In the genomic region with DNA sequence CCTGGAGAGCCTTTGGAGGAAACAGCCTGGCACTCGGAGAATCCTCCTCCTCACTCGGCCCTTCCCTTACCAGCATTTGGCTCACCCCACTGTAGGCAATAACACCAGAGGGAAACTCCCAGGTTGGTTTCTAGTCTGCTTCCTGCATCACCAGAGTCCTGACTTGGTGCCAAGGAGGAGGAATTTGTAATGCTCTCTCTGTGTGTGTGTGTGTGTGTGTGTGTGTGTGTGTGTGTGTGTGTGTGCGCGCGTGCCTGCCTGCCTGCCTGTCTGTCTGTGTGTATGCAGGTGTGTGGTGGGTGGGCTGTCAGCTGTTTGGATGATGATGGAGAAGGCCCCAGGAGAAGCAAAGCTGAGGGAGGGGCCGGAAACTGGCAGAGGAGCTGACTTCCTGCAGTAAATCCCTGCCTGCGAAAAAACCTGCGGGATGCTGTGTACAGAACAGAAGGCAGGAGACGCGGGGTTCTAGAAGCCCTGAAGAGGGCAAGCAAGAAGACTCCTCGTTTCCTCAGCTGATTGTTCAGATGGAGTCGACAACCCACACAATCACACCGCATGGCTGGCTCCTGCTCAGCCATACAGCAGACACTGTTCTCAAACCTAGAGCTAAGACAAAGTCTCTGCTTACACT, we compare ENCODE assay signal across 9 mouse cellular contexts.
DNase-seq lines count a peak whose midpoint lies in the region; ATAC-seq lines count a peak whose summit lies in the region.
"Had no signal": no experiment of that assay in that cellular context is flagged by ENCODE, and none has a peak within 500 bp of the region (broad histone marks: within the 10 kb centered on the region; RNA-seq: fewer than 3 reads in every experiment).

No protein-coding gene starts in this region.

- 0 out of 2 replicates have a peak overlapping the region, but pooled peaks have one; percentile 8 for H3K9ac ChIP-seq in hindbrain, embryonic 16.5 days (ENCODE audit: low read depth, low read length)
- no peak overlapping the region for H3K9ac ChIP-seq in hindbrain, embryonic 11.5 days (ENCODE audit: low read depth, low read length)

- no peaks in the 10 kb centered on the region for H3K4me1 ChIP-seq in hindbrain, embryonic 16.5 days (ENCODE audit: control insufficient read depth, insufficient read depth, low read depth, low read length)
- H3K4me1 ChIP-seq in hindbrain, embryonic 11.5 days (replicated peaks; ENCODE audit: control insufficient read depth, insufficient read depth, low read length): no peaks in the 10 kb centered on the region
- peaks cover 11% of the 10 kb centered on the region; the same call in 1 of the 2 replicates for H3K4me1 ChIP-seq in heart, embryonic 10.5 days

- H3K27ac ChIP-seq in hindbrain, embryonic 16.5 days (ENCODE audit: low read depth, low read length): peak overlapping the region; percentile 16; the same call in 1 of the 2 replicates
- H3K27ac ChIP-seq in hindbrain, embryonic 11.5 days (ENCODE audit: low read depth, low read length): no peak overlapping the region
- H3K27ac ChIP-seq in heart, embryonic 10.5 days: no peak overlapping the region

- ATAC-seq in hindbrain, embryonic 16.5 days: peak; percentile 49; the same call in 1 of the 2 replicates
- no peak for ATAC-seq in hindbrain, embryonic 11.5 days (ENCODE audit: low FRiP score)

- DNase-seq in hindbrain, embryonic 11.5 days (ENCODE audit: low spot score): no peak
- DNase-seq in brain, adult 2 months (ENCODE audit: low read depth, low spot score): peak; percentile 96
- peak; percentile 29 to 41 for DNase-seq in frontal cortex, postnatal 10 days (ENCODE audit: low spot score in 2 of 2)
- peak; percentile 66 to 78 for DNase-seq in left cerebral cortex, postnatal 25 days (ENCODE audit: low spot score in 2 of 2)
- DNase-seq in adrenal gland, postnatal 4 days (ENCODE audit: low spot score in 2 of 2): no peak
- no peak for DNase-seq in heart, embryonic 10.5 days (ENCODE audit: low spot score)
- DNase-seq in Muller cell, postnatal 12 days (ENCODE audit: inconsistent ontology term): no peak

- no peaks in the 10 kb centered on the region for H3K36me3 ChIP-seq in hindbrain, embryonic 16.5 days (ENCODE audit: control insufficient read depth, insufficient read depth, low read length)
- H3K36me3 ChIP-seq in hindbrain, embryonic 11.5 days (ENCODE audit: control insufficient read depth, insufficient read depth, low read length): no peaks in the 10 kb centered on the region
- no peaks in the 10 kb centered on the region for H3K36me3 ChIP-seq in heart, embryonic 10.5 days
- H3K36me3 ChIP-seq: G1E had no signal

- H3K27me3 ChIP-seq in hindbrain, embryonic 16.5 days (replicated peaks; ENCODE audit: control insufficient read depth, insufficient read depth, low read length): no peaks in the 10 kb centered on the region
- H3K27me3 ChIP-seq in hindbrain, embryonic 11.5 days (ENCODE audit: control insufficient read depth, insufficient read depth, low read length): no peaks in the 10 kb centered on the region
- H3K27me3 ChIP-seq in heart, embryonic 10.5 days (ENCODE audit: insufficient read depth, poor library complexity, severe bottlenecking): 0 out of 2 replicates have a peak, but pooled peaks cover 16% of the 10 kb centered on the region

- 55% methylated on average over 13 of the region's 13 CpGs for WGBS in hindbrain, embryonic 16.5 days
- 78% methylated on average over 11 of the region's 13 CpGs for WGBS in hindbrain, embryonic 11.5 days
- 64% methylated on average over 13 of the region's 13 CpGs for WGBS in heart, embryonic 10.5 days

- intact Hi-C loops in left cerebral cortex, postnatal 25 days (cut with DNase I): no loop called here

- no peak overlapping the region for H3K4me2 ChIP-seq in hindbrain, embryonic 16.5 days (ENCODE audit: low read length)
- H3K4me2 ChIP-seq in hindbrain, embryonic 11.5 days (replicated peaks; ENCODE audit: low read depth, low read length): no peak overlapping the region

- no peaks in the 10 kb centered on the region for H3K9me3 ChIP-seq in hindbrain, embryonic 16.5 days (ENCODE audit: control insufficient read depth, low read length)
- H3K9me3 ChIP-seq in hindbrain, embryonic 11.5 days (ENCODE audit: control insufficient read depth, low read length): no peaks in the 10 kb centered on the region
- no peaks in the 10 kb centered on the region for H3K9me3 ChIP-seq in heart, embryonic 10.5 days

- H3K4me3 ChIP-seq in hindbrain, embryonic 16.5 days (ENCODE audit: low read length): no peak overlapping the region
- H3K4me3 ChIP-seq in hindbrain, embryonic 11.5 days (ENCODE audit: low read depth, low read length): no peak overlapping the region
- no peak overlapping the region for H3K4me3 ChIP-seq in heart, embryonic 10.5 days

Comparison
In these comparisons a context has a peak if more than half of its experiments do, and no peak if none do; other contexts are left out.
1. DNase-seq: peak in brain, adult 2 months (single experiment), frontal cortex, postnatal 10 days (2 of 2) and left cerebral cortex, postnatal 25 days (2 of 2); none in hindbrain, embryonic 11.5 days (single experiment), adrenal gland, postnatal 4 days (0 of 2), heart, embryonic 10.5 days (single experiment) and Muller cell, postnatal 12 days (single experiment).